Mouse (Mus musculus) spleen, adult 2 months (tissue): ENCODE results near the gene Lamc2.

Experiments
- CTCF ChIP-seq: fragments of 200-500 bp; IDR thresholded peaks from 2 replicates; pipeline ENCODE4 v1.5.1; 2011; ENCODE audit warnings: mild to moderate bottlenecking, inconsistent platforms; ENCODE audit not compliant: insufficient read depth, insufficient read length, insufficient replicate concordance; ENCODE audit errors: extremely low read depth
- POLR2A ChIP-seq: fragments of 200-500 bp; IDR thresholded peaks from 2 replicates; pipeline ENCODE4 v1.6.1; 2011; ENCODE audit warnings: low read depth, low read length, inconsistent platforms

- no peak for TF ChIP-seq CTCF
- TF ChIP-seq POLR2A: no peak
Measured at GRCm38 (mm10) chr1:153090081-153090480, 96.2 kb downstream of the Lamc2 start.
